Mouse (Mus musculus) T-helper 17 cell (primary cell): ENCODE measurements at regions not wholly inside any gene's neighbourhood (a gene's known extent, or its start where the extent isn't known, plus 50 kb on each side); places are given as distances from the start of the nearest gene placed in this dataset.

Experiments used
- in situ Hi-C, 2 experiments: fragments of 300-600 bp; cut with MboI, MseI; formaldehyde crosslinking; loops; 1 replicate in 1 of 2; 2 replicates in 1 of 2; pipeline ENCODE4 v1.15.1; 2025; ENCODE audit warnings: high pct_unique_total_duplicates in 2 of 2

- in situ Hi-C loops, result no loop called here
These were observed 260.6 kb downstream of the Dysf start for GRCm38 (mm10) chr6:84269023-84269422.

DNA sequence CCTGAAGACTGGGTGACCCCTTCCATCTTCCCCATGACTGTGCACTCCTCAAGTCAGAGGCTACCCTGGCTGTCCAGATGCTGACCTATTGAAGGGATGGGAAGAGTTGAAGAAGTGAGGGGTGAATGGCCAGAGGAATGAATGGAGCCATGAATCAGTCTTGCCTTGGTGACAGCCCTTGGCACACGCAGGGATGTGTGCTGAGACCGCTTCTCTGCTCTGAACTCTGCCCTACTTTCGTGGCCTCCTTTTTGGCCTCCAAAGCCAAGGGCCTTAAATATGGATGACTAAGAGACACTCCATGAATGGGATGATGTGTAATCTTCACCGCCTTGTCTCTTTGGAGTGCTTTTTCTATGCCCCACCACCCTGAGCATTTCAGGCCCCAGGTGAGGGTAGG is 259.7 kb downstream of the Dysf start:
- in situ Hi-C loops, result no loop called here

DNA sequence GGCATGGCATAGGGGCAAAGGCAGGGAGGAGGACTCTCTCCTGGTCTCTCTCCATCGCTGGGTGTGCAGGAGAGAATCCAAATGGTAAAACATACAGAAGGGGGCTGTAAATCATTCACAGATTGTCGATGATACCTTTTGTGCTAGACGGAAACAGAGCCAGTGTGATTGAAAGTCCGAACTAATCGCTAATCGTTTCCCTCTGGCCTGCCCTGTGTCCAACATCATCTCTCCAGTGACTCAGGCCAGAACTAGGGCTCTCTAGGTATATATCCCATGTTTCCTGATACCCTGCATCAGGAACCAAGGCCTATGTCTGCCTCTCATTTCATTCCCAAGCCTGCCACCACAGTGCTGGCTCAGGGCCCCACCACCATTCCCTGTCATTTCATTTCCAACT is 259.1 kb downstream of the Dysf start:
- in situ Hi-C loops, result no loop called here

GRCm38 (mm10) chr6:84266736-84267135 is 258.3 kb downstream of the Dysf start:
- in situ Hi-C loops, result no loop called here

GRCm38 (mm10) chr6:84264681-84265080 is 256.3 kb downstream of the Dysf start:
- in situ Hi-C loops, result no loop called here

DNA sequence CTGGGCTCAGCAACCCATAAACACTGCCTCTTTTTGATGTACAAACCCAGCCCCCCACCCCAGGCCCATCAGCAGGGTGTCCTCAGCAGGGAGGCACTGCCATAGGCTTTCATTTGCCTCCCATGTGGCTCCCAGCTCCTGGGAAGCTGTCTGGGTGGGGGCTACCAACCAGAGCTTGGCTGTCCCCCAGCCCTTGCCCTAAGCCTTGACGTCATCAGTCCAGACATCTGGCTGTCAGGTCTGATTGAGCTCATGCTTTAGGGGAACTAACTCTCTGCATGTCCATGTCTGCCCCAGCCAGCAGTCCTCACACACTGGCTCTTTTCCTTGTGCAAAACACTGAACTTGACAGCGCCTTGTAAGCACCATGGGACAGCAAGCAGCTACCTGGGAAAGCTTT is 255.3 kb downstream of the Dysf start:
- in situ Hi-C loops, result no loop called here

DNA sequence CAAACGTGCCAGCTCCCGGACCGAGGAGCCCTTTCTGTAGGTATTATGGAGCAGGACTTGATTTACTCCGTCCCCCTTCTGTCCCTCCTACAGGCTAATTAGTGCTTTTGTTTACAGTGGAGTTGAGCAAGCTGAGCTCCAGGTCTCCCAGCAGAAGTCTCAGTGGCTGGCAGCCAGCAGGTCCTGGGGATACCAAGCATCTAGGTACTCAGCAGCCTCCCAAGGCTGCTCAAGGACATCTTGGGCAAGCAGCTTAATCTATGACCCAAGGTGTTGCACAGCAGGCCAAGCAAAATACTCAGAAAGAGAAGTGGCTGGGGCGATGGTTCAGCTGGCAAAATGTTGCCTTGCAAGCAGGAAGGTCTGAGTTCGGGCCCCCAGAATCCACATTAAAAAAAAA is 254.4 kb downstream of the Dysf start:
- in situ Hi-C loops, result no loop called here

DNA sequence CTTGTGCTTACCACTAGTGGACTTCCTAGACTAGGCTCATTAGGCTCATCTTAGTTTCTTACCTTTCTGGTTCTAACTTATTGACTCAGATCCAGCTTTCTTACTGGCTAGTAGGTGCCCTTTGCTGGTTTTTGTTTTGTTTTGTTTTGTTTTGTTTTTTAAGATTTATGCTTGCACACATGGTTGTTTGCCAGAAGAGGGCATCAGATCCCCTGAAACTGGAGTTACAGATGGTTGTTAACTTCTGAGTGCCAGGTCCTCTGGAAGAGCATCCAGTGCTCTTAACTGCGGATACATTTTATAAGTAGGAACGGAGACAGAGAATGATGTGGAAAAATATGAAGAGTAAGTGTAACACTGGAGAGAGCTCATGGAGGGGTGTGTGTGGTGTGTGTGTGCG is 253.1 kb downstream of the Dysf start:
- in situ Hi-C loops, result no loop called here
